Mouse (Mus musculus) gastrocnemius, postnatal 4 days (tissue): Measurements from ENCODE around the gene Rasgef1c. TPM values are rescaled to one million over a fixed set of nuclear protein-coding genes. Genes with fewer than 3 reads are reported as not detected.

ENCODE experiments used
- DNase-seq, 2 experiments: peaks; one replicate each; pipeline ENCODE4 v3.0.0; 2021 to 2022; ENCODE audit warnings: low spot score in 2 of 2, mixed read lengths in 2 of 2
- microRNA-seq: library from miRNA; unstranded; fragments of <30 nt; microRNA quantifications from one replicate; pipeline ENCODE4 v1.2.0, GENCODE M21; 2021
- total RNA-seq, 2 experiments: library from RNA; stranded (reverse); gene quantifications; 2 replicates each; pipeline ENCODE4 v1.2.3; 2021

Gene Rasgef1c
- total RNA-seq, 2 experiments from 2014 or later, result 2.3 TPM

DNA sequence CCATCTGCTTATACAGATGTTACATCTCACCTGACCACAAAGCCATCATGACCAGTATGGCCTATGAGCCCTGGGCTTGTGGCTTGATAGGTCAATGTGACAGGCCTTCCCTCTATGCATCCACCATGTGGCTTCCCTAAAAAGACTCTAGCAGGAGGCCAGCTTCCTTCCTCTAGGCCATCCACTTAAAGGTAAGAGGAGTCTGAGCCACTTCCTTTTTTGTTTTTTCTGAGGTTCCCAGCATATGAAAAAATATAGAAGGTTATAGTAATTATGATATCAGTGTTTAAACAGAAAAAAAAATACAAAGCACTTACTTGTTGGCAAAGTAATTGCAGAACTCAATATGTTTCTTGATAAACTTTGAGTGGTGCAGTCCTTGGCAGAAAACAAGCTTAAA is 117.2 kb downstream of the Rasgef1c start:
- no peak for DNase-seq

DNA sequence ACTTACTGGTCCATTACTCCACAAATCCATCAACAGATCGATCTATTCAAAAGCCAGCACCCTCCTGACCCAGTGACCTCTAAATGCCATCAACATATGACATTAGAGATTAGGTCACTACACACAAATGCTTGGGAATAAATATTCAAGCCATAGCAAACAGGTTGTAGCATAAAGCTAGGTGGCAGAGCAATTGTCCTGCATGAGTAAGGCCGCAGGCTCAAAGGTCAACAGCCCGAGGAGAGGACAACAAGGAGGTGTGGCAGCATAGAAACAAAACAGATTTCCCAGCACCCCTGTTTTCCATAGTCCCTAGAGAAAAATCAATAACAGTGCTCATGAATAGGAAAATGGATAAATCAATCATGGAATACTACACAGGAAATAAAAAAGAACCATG is 120.5 kb downstream of the Rasgef1c start:
- DNase-seq, result no peak

DNA sequence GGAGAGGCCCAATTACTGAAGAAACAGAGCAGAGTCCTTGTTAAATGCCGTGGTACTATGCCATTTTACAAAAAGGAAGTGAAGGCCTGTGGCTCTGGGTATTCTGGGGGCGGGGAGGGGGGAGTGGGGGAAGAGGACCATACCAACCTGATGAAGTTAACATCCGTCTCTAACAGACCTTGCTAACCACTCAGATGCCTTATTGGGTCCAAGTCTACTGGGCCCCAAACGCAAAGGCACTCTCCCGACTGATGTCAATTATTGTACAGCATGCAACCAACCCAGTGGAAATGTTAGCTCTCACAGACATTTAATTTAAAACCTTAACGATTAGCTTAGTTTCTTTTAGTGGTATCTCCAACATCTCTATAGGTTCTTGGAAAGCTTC is 122.8 kb downstream of the Rasgef1c start:
- no peak for DNase-seq

DNA sequence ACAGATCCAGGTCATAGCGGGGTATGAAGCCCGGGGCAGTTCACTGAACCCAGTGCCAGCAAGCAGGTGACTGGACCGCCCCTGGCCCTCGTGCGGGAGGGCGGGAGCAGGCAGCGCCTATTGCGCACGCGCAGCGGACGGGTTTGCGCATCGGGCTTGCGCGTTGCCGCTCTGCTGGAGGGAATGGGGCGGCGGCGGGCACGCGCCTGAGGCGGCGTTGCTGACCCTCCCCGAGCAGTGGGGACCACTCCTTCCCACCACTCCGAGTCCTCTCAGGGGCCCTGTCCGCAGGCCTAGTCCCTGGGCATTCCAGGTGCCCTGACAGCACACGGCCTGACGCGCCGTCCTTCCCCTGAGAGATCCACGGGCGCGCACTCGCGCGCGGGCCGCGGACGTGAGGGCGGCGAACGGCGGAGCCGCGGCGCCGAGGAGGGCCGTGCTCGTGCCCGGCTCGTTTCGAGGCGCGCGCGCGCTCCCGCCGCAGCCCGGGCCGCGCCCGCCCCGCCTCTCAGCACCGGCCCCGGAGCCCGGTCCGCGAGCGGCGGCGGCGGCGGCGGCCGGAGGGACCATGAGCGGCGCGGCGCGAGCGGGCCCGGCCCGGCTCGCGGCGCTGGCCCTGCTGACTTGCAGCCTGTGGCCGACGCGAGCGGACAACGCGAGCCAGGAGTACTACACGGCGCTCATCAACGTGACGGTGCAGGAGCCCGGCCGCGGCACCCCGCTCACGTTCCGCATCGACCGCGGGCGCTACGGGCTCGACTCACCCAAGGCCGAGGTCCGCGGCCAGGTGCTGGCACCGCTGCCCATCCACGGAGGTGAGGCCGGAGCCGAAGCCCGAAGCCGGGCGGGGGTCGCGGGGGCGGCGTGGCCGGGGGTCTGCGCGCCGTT is 123.4 kb downstream of the Rasgef1c start, which contains the start of gene Rnf130:
Gene Rnf130, plus strand, starts transcription at position 514 of the 888 bp plus-strand sequence.
- peak; percentile 91 to 94 for DNase-seq

DNA sequence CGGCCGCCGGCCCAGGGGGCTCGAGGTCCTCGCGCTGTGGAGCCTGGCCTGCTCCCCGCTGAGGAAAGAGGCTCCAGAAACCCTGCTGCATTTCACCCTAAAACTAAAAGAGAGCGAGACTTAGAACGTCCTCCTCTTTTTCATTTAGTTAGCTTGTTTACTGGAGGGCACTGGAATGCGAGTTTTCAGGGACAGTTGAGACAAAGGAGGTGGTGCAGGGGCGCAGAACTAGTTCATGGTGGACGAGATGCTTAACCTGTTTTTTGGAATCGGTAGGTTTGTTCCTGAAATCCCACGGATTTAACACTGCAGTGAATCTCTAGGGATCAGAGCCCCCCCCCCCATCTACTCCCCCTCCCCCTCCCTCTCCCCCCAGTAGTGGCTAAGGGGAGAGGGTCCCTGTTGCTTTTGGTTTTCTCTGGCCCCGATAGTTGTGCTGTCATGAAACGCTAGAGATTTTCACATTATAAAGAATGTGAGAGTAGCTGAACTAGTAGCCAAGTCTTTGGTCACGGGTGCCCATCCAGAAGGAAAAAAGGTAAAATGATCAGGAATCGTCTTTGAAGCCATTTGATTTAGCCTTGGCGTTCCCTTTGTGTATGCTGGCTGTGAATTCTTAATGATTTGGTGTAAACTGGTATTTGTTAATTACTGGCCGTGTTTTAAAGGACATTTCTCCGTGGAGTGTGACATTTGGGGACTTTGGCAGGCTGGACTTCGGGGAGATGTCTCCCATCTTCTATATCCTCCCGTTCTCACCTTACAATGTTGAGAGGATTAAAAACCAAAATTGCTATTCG is 124.3 kb downstream of the Rasgef1c start:
- no peak for DNase-seq

DNA sequence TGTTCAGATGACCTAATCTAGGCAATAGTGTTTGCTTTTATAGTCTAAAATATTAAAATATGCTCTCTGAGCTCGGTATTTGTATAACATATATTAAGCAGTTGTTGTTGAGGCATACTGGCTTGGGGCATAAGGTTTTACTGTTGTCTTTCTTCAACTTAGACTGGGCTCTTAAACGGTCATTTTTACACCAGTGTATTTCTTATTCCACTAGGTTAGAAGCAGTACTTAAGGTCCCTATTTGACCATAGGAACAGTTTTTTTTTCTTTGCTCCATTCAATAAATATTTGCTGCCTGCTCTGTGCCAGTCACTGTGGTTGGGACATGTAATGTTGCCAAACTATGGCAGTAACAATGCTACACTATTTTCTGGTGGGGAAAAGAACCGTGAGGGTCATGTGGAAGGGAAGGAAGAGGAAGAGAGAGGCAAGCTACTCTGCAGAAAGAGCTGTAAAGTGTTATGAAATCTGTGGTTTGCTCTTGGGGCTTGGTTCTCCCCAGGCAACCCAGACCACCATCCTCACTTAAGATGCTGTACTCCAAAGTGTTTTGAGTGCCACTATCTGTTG is 125.0 kb downstream of the Rasgef1c start:
- DNase-seq, result no peak

DNA sequence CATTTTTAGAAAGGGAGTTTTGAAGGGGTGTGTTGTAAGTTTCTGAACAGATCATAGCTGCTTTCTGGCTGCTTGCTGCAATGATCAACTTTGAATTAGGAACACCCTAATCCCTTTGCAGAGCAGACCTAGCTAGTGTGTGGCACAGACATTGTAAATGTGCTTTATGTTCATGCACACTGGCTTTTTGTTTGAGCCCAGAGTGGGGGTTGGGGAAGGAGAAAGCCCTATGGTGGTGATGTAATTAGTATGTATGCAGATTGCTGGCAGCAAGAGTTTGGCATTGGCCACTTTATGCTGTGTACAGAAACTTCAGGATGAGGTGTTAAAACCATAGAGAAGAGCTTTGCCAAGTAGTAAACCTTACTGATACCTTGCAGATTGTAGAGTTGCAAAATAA is 126.8 kb downstream of the Rasgef1c start:
- DNase-seq, result no peak

Small RNA genes lying within 50 kb of the gene (microRNA-seq; reads per million reads assigned to microRNA genes)
- not detected for gene Gm23492

Other genes starting within 250 kb of the Rasgef1c start
- gene Scgb3a1, start 238.2 kb upstream of the Rasgef1c start, total RNA-seq, result under 1 TPM in 1 of 2 experiments, not detected in 1; 0.62 TPM
- 10 to 100 TPM; 58.3 to 63.2 TPM for gene Cnot6, start 189.1 kb upstream of the Rasgef1c start, total RNA-seq
- 10 to 100 TPM; 14.5 to 18.0 TPM for gene Gfpt2, start 107.7 kb upstream of the Rasgef1c start, total RNA-seq
- 10 to 100 TPM; 44.6 to 50.8 TPM for gene Mapk9, start 55.1 kb upstream of the Rasgef1c start, total RNA-seq
- gene Rnf130, start 123.5 kb downstream of the Rasgef1c start, total RNA-seq, result 10 to 100 TPM; 41.3 to 44.0 TPM
- 10 to 100 TPM; 36.1 to 37.3 TPM for gene Tbc1d9b, start 229.6 kb downstream of the Rasgef1c start, total RNA-seq